Mouse (Mus musculus) liver, adult 2 months (tissue): ENCODE data around the gene Lama2. TPM values are rescaled to one million over a fixed set of nuclear protein-coding genes. Genes with fewer than 3 reads are reported as not detected.

ENCODE experiments used
- DNase-seq: peaks from one replicate; pipeline ENCODE4 v3.0.0-alpha.2; 2011; ENCODE audit warnings: low read depth, low spot score; ENCODE audit errors: extremely low read depth
- H3K27ac ChIP-seq: fragments of 200-500 bp; replicated peaks from 2 replicates; pipeline ENCODE4 v1.5.1; 2012; ENCODE audit warnings: low read depth, mild to moderate bottlenecking, control low read depth, inconsistent platforms, low read length; ENCODE audit not compliant: insufficient read depth
- H3K27me3 ChIP-seq: fragments of 200-500 bp; 2 replicates; pipeline ENCODE4 v1.6.1; 2012; ENCODE audit warnings: mild to moderate bottlenecking, moderate library complexity, low read length, inconsistent platforms; ENCODE audit not compliant: control insufficient read depth, insufficient read depth
- H3K36me3 ChIP-seq: fragments of 200-500 bp; 2 replicates; pipeline ENCODE4 v1.6.1; 2012; ENCODE audit warnings: low read length, inconsistent platforms; ENCODE audit not compliant: control insufficient read depth, insufficient read depth
- H3K4me1 ChIP-seq: fragments of 200-500 bp; 2 replicates; pipeline ENCODE4 v1.6.1; 2011; ENCODE audit warnings: low read length; ENCODE audit not compliant: control insufficient read depth, insufficient read depth
- H3K4me3 ChIP-seq: fragments of 200-500 bp; 2 replicates; pipeline ENCODE4 v1.5.1; 2011; ENCODE audit warnings: low read depth, mild to moderate bottlenecking, control low read depth, low read length, moderate library complexity; ENCODE audit not compliant: insufficient read depth
- H3K79me2 ChIP-seq: fragments of 200-500 bp; 2 replicates; pipeline ENCODE4 v1.6.1; 2012; ENCODE audit warnings: inconsistent platforms, mild to moderate bottlenecking, low read length, moderate library complexity; ENCODE audit not compliant: control insufficient read depth, insufficient read depth
- H3K9ac ChIP-seq: fragments of 200-500 bp; 2 replicates; pipeline ENCODE4 v1.6.1; 2012; ENCODE audit warnings: low read depth, mild to moderate bottlenecking, control low read depth, inconsistent platforms, low read length
- CTCF ChIP-seq: fragments of 200-500 bp; IDR thresholded peaks from 2 replicates; pipeline ENCODE4 v1.5.1; 2011; ENCODE audit warnings: low read depth, low read length, control low read depth
- POLR2A ChIP-seq: fragments of 200-500 bp; IDR thresholded peaks from 2 replicates; pipeline ENCODE4 v1.6.1; 2011; ENCODE audit warnings: low read length, control low read depth; ENCODE audit not compliant: insufficient read depth; ENCODE audit errors: extremely low read depth
- WGBS: fragments of 180-500 bp; shearing (Covaris S2); methylation state at CpG from one replicate; pipeline ENCODE4 v1.1.7; 2018; 5-methylcytosine and 5-hydroxymethylcytosine counted together
- polyA plus RNA-seq: library from polyadenylated mRNA; depleted of rRNA; stranded (reverse); fragments of >200 nt; gene quantifications from 2 replicates; pipeline ENCODE4 v1.2.3, GENCODE M21; 2012
- total RNA-seq: library from RNA; depleted of rRNA; stranded (reverse); fragments of >200 nt; gene quantifications from 2 replicates; pipeline ENCODE4 v1.2.3, GENCODE M21; 2014

The Lama2 gene
- total and polyA plus RNA-seq, 2 experiments: 1.1 to 1.9 TPM

GRCm38 (mm10) chr10:27413583-27414465 lies 205.7 kb downstream of the Lama2 start:
- Histone ChIP-seq H3K4me1 (no peaks in the 10 kb centered on the region), H3K79me2 (no peaks in the 10 kb centered on the region), H3K27ac (no peak overlapping the region), H3K9ac (no peak overlapping the region), H3K27me3 (no peaks in the 10 kb centered on the region), H3K36me3 (no peaks in the 10 kb centered on the region), H3K4me3 (no peak overlapping the region)
- WGBS: 76% methylated on average over 5 of the region's 5 CpGs
- no peak for DNase-seq
- TF ChIP-seq CTCF: no peak
- no peak for TF ChIP-seq POLR2A

- Histone ChIP-seq H3K4me3 (no peak overlapping the region), H3K9ac (no peak overlapping the region), H3K4me1 (no peaks in the 10 kb centered on the region), H3K36me3 (no peaks in the 10 kb centered on the region), H3K27ac (no peak overlapping the region), H3K27me3 (no peaks in the 10 kb centered on the region), H3K79me2 (no peaks in the 10 kb centered on the region)
- DNase-seq: no peak
- 74% methylated on average over 1 of the region's 1 CpGs for WGBS
- no peak for TF ChIP-seq CTCF
- no peak for TF ChIP-seq POLR2A
Observed at GRCm38 (mm10) chr10:27390753-27391152, 228.8 kb downstream of the Lama2 start.

GRCm38 (mm10) chr10:27387531-27387930 lies 232.0 kb downstream of the Lama2 start:
- no peak overlapping the region for H3K27ac ChIP-seq
- no peaks in the 10 kb centered on the region for H3K27me3 ChIP-seq
- no peak for TF ChIP-seq CTCF
- no peak for TF ChIP-seq POLR2A
- no peak overlapping the region for H3K9ac ChIP-seq
- 5% methylated on average over 1 of the region's 1 CpGs for WGBS
- no peak overlapping the region for H3K4me3 ChIP-seq
- H3K36me3 ChIP-seq: no peaks in the 10 kb centered on the region
- no peaks in the 10 kb centered on the region for H3K4me1 ChIP-seq
- DNase-seq: no peak
- H3K79me2 ChIP-seq: no peaks in the 10 kb centered on the region

- Histone ChIP-seq H3K27me3 (no peaks in the 10 kb centered on the region), H3K4me1 (no peaks in the 10 kb centered on the region), H3K4me3 (no peak overlapping the region), H3K36me3 (no peaks in the 10 kb centered on the region), H3K9ac (no peak overlapping the region), H3K79me2 (no peaks in the 10 kb centered on the region), H3K27ac (no peak overlapping the region)
- no peak for DNase-seq
- TF ChIP-seq CTCF (no peak), POLR2A (no peak)
- WGBS: 89% methylated on average over 4 of the region's 4 CpGs
Observed at GRCm38 (mm10) chr10:27384636-27385035, 234.9 kb downstream of the Lama2 start.

DNA sequence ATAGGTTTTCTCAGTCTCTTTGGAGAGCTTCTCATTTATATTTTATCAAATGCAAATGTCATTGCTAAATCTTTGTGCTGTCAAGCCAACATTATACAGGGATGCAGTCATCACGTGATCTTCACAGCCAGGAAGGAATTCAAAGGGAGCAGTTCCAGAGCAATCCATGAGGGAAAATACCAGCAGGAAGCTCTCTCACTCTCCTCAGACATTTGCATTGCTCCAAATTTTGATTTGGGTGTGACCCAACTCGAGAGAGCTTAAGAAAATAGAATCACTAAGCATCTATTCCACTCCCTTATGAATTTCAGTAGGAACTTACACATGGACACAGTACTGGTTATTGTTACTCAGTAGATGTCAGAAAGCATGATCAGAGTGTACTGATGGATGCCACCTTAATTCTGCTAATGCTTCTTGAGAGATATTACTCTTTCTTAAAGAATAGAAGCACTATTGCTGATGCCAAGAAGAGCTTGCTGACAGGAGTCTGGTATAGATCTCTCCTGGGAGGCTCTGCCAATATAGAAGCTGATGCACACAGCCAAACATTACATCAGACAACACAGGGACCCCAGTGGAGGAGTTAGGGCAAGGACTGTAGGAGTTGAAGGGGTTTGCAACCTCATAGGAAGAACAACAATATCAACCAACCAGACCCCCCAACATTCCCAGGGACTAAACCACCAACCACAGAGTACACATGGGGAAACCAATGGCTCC lies 236.5 kb downstream of the Lama2 start:
- no peak for DNase-seq
- Histone ChIP-seq H3K27me3 (no peaks in the 10 kb centered on the region), H3K36me3 (no peaks in the 10 kb centered on the region), H3K4me1 (no peaks in the 10 kb centered on the region), H3K79me2 (no peaks in the 10 kb centered on the region), H3K4me3 (no peak overlapping the region), H3K9ac (no peak overlapping the region), H3K27ac (no peak overlapping the region)
- 53% methylated on average over 2 of the region's 2 CpGs for WGBS
- TF ChIP-seq POLR2A: no peak
- TF ChIP-seq CTCF: no peak
